Mouse (Mus musculus) c-Kit-positive CD71-positive TER-119-negative erythroid progenitor cells, embryonic 14.5 days (primary cell): Measurements from ENCODE around the gene Pitpnc1.

Experiments
- DNase-seq: peaks from one replicate; pipeline ENCODE4 v3.0.0-alpha.2; 2013; ENCODE audit warnings: low read depth

Gene Pitpnc1

GRCm38 (mm10) chr11:107276898-107277297 lies 193.6 kb downstream of the Pitpnc1 start:
- DNase-seq = no peak

- DNase-seq = no peak
Measured at GRCm38 (mm10) chr11:107276337-107276736, 194.2 kb downstream of the Pitpnc1 start.

GRCm38 (mm10) chr11:107275902-107276301 lies 194.6 kb downstream of the Pitpnc1 start:
- DNase-seq = peak; percentile 20

GRCm38 (mm10) chr11:107274206-107274605 lies 196.3 kb downstream of the Pitpnc1 start:
- no peak for DNase-seq

GRCm38 (mm10) chr11:107272351-107272975 lies 198.0 kb downstream of the Pitpnc1 start:
- DNase-seq = no peak

GRCm38 (mm10) chr11:107270564-107270963 lies 199.9 kb downstream of the Pitpnc1 start:
- DNase-seq = no peak

GRCm38 (mm10) chr11:107267522-107267921 lies 203.0 kb downstream of the Pitpnc1 start:
- DNase-seq = no peak

DNA sequence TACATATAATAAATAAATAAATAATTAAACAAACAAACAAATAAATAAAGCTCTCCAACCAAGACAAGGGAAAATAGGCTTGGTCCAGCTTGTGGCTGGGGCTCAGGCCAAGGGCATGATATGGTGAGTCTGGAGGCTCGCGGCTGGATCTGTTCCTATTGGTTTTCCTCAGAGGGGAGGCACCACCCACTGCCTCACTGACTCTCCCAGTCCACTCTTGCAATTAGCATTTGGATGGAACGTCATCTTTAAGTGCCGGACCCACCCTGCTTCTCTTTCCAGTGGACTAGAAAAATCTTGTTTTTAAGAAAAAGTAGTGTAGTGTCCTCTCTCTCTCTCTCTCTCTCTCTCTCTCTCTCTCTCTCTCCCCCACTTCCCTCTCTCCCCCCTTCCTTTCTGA lies 204.6 kb downstream of the Pitpnc1 start:
- DNase-seq = no peak

DNA sequence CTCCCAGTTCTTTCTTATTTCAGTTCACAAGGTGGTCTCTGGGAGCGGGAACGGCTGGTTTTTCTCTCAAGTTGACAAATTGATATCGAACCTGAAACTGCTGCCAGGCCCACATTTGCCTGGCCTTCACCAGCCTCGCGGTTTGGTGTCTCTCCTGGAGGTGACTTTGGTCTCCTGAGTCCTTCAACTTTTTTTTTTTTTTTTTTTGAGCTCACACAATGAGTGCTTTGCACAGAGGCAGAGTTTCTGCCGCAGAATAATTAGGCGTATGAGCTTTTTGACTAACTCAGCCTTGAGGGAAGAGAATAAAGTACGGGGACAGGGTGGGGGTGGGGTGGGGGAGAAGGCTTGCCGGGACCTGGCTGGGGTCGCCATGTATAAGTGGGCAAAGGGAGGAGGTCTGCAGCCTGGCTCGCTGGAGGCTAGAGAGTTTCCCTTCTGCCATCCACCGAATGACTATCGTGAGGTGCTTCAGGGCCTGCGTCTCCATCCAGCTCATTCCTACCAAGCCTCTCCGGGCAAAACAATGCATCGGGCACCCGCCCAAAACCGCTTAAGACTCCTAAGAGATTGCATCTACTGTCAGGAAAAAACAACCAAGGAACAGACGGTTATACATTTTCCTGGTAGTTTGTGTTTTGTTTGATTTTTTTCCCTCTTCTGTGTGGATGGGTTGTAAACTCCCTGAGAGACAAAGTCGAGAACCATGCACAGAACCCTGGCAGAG lies 205.4 kb downstream of the Pitpnc1 start:
- no peak for DNase-seq

- no peak for DNase-seq
Measured at GRCm38 (mm10) chr11:107263838-107264237, 206.7 kb downstream of the Pitpnc1 start.

DNA sequence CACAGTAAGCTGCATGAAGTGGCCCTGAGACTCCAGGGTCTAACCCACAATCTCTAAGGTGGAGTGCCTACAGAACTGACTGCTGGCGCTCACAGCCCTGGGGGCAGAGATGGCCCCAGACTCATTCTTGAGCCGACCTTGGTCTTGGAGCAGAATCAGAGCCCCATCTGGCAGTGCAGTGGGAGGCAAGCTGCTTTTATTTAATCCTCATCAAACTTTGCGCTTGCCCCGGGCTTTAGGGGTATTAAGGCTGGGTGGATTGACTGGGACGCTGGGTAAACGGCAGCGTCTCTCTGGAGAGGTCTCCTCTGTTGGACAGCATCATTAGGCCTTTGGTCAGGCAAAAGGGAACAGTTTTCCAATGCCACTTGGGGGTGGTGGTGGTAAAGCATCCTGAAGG lies 211.1 kb downstream of the Pitpnc1 start:
- DNase-seq = no peak

- DNase-seq = peak; percentile 20
Measured at GRCm38 (mm10) chr11:107255185-107255584, 215.3 kb downstream of the Pitpnc1 start.

GRCm38 (mm10) chr11:107254181-107254580 lies 216.3 kb downstream of the Pitpnc1 start:
- DNase-seq = no peak

DNA sequence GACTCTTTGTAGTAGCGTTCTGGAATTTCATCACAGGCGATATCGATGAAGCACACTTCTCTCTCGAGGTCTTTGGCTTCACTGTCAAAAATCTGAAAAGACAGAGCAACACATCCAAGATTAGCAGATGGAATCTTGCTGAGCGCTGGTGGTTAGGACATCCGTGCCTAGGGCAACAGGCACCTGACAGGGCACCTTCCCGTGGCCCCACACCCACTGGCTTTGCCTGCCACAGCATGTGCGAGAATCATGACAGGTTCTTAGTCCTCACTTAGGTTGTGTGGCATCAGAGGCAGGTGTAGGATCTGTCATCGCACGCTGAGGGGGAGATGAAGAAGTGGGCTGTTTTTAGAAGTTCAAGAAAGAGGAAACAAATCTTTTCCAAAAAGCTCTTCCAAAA lies 218.5 kb downstream of the Pitpnc1 start:
- no peak for DNase-seq

DNA sequence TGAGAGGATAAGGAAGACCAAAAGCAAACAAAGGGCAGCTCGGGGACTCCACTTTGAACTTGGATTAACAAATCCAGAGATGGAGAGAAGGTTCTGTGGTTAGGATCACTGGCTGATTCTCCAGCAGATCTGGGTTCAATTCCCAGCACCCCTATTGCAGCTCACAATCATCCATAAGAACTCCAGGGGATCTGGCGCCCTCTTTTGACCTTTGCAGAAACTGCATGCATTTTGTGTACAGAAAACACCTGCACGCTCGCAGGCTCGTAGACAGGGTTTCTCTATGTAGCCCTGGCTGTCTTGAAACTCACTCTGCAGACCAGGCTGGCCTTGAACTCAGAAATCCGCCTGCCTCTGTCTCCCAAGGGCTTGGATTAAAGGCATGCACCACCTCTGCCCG lies 219.0 kb downstream of the Pitpnc1 start:
- peak; percentile 14 for DNase-seq

- no peak for DNase-seq
Measured at GRCm38 (mm10) chr11:107250882-107251281, 219.6 kb downstream of the Pitpnc1 start.

DNA sequence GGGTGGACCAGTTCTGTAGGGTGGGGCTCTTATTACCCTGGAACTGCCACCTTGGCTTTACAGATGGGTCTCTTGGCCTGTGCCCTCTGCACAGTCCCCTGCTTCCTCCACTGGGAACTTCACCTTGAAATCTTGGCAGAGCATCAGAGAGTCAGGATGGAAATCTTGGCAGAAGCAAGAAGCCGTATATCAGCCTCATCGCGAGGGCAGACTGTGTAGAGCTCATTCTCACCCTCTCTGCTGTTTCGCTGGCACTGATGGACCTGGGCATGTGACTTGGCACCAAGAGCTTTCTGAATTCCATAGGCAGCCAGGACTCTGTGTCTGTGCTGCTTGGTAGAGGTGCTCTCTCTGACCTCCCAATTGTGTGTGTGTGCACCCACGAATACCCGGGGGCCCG lies 221.7 kb downstream of the Pitpnc1 start:
- DNase-seq = no peak

- DNase-seq = no peak
Measured at GRCm38 (mm10) chr11:107245657-107246056, 224.8 kb downstream of the Pitpnc1 start.

GRCm38 (mm10) chr11:107243126-107243525 lies 227.4 kb downstream of the Pitpnc1 start:
- DNase-seq = no peak

DNA sequence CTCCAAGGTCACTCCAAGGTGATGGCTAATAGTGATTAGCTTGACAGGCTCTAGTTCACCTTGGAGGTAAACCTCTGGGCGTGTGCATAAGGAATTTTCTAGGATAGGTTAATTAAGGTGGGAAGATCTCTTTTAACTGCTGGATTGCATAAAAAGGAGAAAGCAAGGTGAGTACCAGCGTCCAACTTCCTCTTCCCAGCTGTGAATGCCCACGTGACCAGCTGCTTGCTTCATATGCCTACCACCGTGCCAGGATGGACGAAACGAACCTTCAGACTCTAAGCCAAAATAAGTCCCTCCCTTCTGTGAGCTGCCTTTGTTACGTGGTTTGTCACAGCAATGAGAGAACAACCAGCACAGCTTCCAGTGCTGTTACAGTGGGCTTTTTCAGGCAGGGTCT lies 228.8 kb downstream of the Pitpnc1 start:
- no peak for DNase-seq

- no peak for DNase-seq
Measured at GRCm38 (mm10) chr11:107238506-107238905, 232.0 kb downstream of the Pitpnc1 start.

GRCm38 (mm10) chr11:107237532-107237931 lies 233.0 kb downstream of the Pitpnc1 start:
- no peak for DNase-seq

- DNase-seq = no peak
Measured at GRCm38 (mm10) chr11:107233252-107233890, 237.1 kb downstream of the Pitpnc1 start.
